Mouse (Mus musculus) MEL (cell line): ENCODE data around the gene Stap2.

Experiments used
- CHD1 ChIP-seq: IDR thresholded peaks from 2 replicates; pipeline ENCODE4 v1.6.1; 2012; ENCODE audit warnings: low read depth, mild to moderate bottlenecking, inconsistent platforms, low read length, improper control_type of control experiment
- EP300 ChIP-seq, 2 experiments: IDR thresholded peaks; 2 replicates each; pipeline ENCODE4 v1.6.1; 2011; ENCODE audit warnings: improper control_type of control experiment in 2 of 2, low read length in 2 of 2, low read depth in 1 of 2, mild to moderate bottlenecking in 1 of 2
- MYC ChIP-seq: IDR thresholded peaks from 2 replicates; pipeline ENCODE4 v1.6.1; 2011; ENCODE audit warnings: low read depth, mild to moderate bottlenecking, low read length, improper control_type of control experiment, moderate library complexity
- POLR2AphosphoS5 ChIP-seq: IDR thresholded peaks from 2 replicates; pipeline ENCODE4 v1.6.1; 2012; ENCODE audit warnings: low read depth, borderline replicate concordance, mild to moderate bottlenecking, inconsistent platforms, low read length, moderate library complexity, mixed read lengths

DNA sequence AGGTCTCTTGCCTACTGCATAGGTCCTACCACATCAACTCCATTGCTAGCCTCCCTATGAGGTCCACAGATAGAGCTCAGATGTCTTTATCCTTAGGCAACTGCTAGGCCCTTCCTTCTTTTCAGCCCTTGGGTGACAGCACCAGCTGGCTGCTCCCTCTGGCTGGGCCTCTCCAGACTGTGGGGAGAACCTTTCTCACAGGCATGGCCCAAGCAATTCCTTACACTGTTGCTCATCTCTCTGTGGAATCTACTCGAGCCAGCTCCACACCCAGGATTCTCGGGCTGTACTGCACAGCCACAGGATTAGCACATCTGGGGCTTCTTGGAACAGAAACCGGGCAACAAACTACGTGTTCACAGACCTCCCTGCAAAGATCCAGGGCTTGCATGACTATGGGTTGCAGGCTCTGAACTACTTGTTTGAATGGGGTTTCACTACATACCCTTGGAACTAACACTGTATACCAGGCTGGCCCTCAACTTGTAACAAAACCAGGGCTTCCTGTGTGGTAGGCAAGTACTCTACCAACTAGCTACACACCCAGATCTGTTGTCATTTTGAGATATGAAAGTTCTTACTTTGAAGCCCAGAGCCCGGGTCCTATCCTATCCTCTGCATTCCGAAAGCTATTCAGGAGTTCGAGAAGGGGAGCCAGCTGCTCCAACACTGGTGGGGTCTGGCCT, 28.8 kb upstream of the Stap2 start:
- TF ChIP-seq EP300 (IDR thresholded peaks at IDR 0.05; ENCODE audit: low read depth in 1 of 2, low read length in 2 of 2) (no peak), POLR2AphosphoS5 (no peak), CHD1 (no peak), MYC (no peak)
